Mouse (Mus musculus) C2C12 (cell line): ENCODE measurements at regions not wholly inside any gene's neighbourhood (a gene's known extent, or its start where the extent isn't known, plus 50 kb on each side); places are given as distances from the start of the nearest gene placed in this dataset.

Source experiments
- CEBPB ChIP-seq: IDR thresholded peaks from one replicate; pipeline ENCODE4 v1.6.1; 2011; ENCODE audit warnings: low read depth, mild to moderate bottlenecking, control low read depth, moderate library complexity
- CTCF ChIP-seq: IDR thresholded peaks from one replicate; pipeline ENCODE4 v1.5.1; 2011; ENCODE audit not compliant: control insufficient read depth, insufficient read depth, insufficient read length
- FOSL1 ChIP-seq: IDR thresholded peaks from one replicate; pipeline ENCODE4 v1.8.0; 2011; ENCODE audit warnings: mild to moderate bottlenecking, low read length; ENCODE audit not compliant: poor library complexity, insufficient read depth, severe bottlenecking
- MAX ChIP-seq: IDR thresholded peaks from one replicate; pipeline ENCODE4 v1.6.1; 2011; ENCODE audit warnings: mild to moderate bottlenecking, control low read depth
- MYOD1 ChIP-seq: IDR thresholded peaks from one replicate; pipeline ENCODE4 v1.6.1; 2011; ENCODE audit warnings: low read depth; ENCODE audit not compliant: control insufficient read depth, insufficient read length
- MYOG ChIP-seq: IDR thresholded peaks from one replicate; pipeline ENCODE4 v1.6.1; 2011; ENCODE audit not compliant: control insufficient read depth, insufficient read length; ENCODE audit errors: extremely low read depth
- USF1 ChIP-seq: IDR thresholded peaks from one replicate; pipeline ENCODE4 v1.6.1; 2011; ENCODE audit warnings: low read depth, mild to moderate bottlenecking, control low read depth, moderate library complexity

- TF ChIP-seq CTCF: no peak
- TF ChIP-seq USF1: no peak
- no peak for TF ChIP-seq FOSL1
- TF ChIP-seq MAX: no peak
- TF ChIP-seq MYOG: no peak
- no peak for TF ChIP-seq MYOD1
- no peak for TF ChIP-seq CEBPB
Measured at GRCm38 (mm10) chr7:93855025-93855424, 775.4 kb downstream of the Fam181b start.
